Comparison of ENCODE assay signal across 8 mouse cellular contexts in genomic region chr11:120796614-120796946, GRCm38 (mm10). TPM values are rescaled to one million over a fixed set of nuclear protein-coding genes. Genes with fewer than 3 reads are reported as not detected.
A peak's percentile ranks its signal among the peaks of the same experiment; 100 is the strongest.
DNase-seq lines count a peak whose midpoint lies in the region; ATAC-seq lines count a peak whose summit lies in the region.

No protein-coding gene starts in this region.

- H3K9ac ChIP-seq in kidney, embryonic 14.5 days (ENCODE audit: low read depth, low read length), result peak overlapping the region; percentile 90; the same call in 1 of the 2 replicates
- peak overlapping the region; percentile 37; the same call in 1 of the 2 replicates for H3K9ac ChIP-seq in hindbrain, embryonic 15.5 days
- H3K9ac ChIP-seq in midbrain, embryonic 14.5 days (replicated peaks; ENCODE audit: low read length), result peak overlapping the region; percentile 40; the same call in 1 of the 2 replicates

- no peak for DNase-seq in kidney, adult 11 months
- no peak for DNase-seq in midbrain, embryonic 14.5 days
- no peak for DNase-seq in left cerebral cortex, adult 11 months (ENCODE audit: low spot score)
- DNase-seq in gastrocnemius, postnatal 14 days, result no peak
- no peak for DNase-seq in left cerebral cortex, postnatal 25 days (ENCODE audit: low spot score in 2 of 2)

- H3K4me1 ChIP-seq in kidney, embryonic 14.5 days (ENCODE audit: control insufficient read depth, insufficient read depth, low read length), result peaks cover 10% of the 10 kb centered on the region
- H3K4me1 ChIP-seq in brown adipose tissue, adult 24 weeks (ENCODE audit: control insufficient read depth, insufficient read depth, insufficient read length, low read length), result peaks cover 13% of the 10 kb centered on the region
- peaks cover 27% of the 10 kb centered on the region for H3K4me1 ChIP-seq in hindbrain, embryonic 15.5 days (replicated peaks)
- peaks cover 12% of the 10 kb centered on the region for H3K4me1 ChIP-seq in midbrain, embryonic 14.5 days (ENCODE audit: control insufficient read depth, insufficient read depth, low read length)

- intact Hi-C loops in gastrocnemius, postnatal 14 days (cut with DNase I; ENCODE audit: low total_unique reads), result no loop called here
- intact Hi-C loops in left cerebral cortex, postnatal 25 days (cut with DNase I), result no loop called here

- WGBS in kidney, embryonic 14.5 days, result 33% methylated on average over 8 of the region's 8 CpGs
- 24% methylated on average over 8 of the region's 8 CpGs for WGBS in hindbrain, embryonic 15.5 days
- 21% methylated on average over 8 of the region's 8 CpGs for WGBS in midbrain, embryonic 14.5 days

- peaks cover 28% of the 10 kb centered on the region for H3K36me3 ChIP-seq in kidney, embryonic 14.5 days (ENCODE audit: control insufficient read depth, insufficient read depth, low read length)
- peaks cover 11% of the 10 kb centered on the region for H3K36me3 ChIP-seq in hindbrain, embryonic 15.5 days
- H3K36me3 ChIP-seq in midbrain, embryonic 14.5 days (ENCODE audit: control insufficient read depth, insufficient read depth, low read length), result peaks cover 24% of the 10 kb centered on the region

- no peaks in the 10 kb centered on the region for H3K9me3 ChIP-seq in kidney, embryonic 14.5 days (ENCODE audit: control insufficient read depth, low read length)
- H3K9me3 ChIP-seq in hindbrain, embryonic 15.5 days, result no peaks in the 10 kb centered on the region
- H3K9me3 ChIP-seq in midbrain, embryonic 14.5 days (ENCODE audit: control insufficient read depth, low read length), result no peaks in the 10 kb centered on the region

- peak overlapping the region; percentile 81 for H3K27ac ChIP-seq in kidney, embryonic 14.5 days (ENCODE audit: low read depth, low read length)
- H3K27ac ChIP-seq in brown adipose tissue, adult 24 weeks (replicated peaks; ENCODE audit: low read depth, low read length), result peak overlapping the region; percentile 62
- H3K27ac ChIP-seq in hindbrain, embryonic 15.5 days (replicated peaks), result peak overlapping the region; percentile 84
- peak overlapping the region; percentile 86 for H3K27ac ChIP-seq in midbrain, embryonic 14.5 days (replicated peaks; ENCODE audit: low read depth, low read length)

- peak; percentile 11; the same call in 1 of the 2 replicates for ATAC-seq in kidney, embryonic 14.5 days (ENCODE audit: low FRiP score, low TSS enrichment)
- peak; percentile 35; the same call in 1 of the 2 replicates for ATAC-seq in hindbrain, embryonic 15.5 days (ENCODE audit: low FRiP score, low read depth)
- ATAC-seq in midbrain, embryonic 14.5 days (ENCODE audit: low FRiP score, low TSS enrichment), result peak; percentile 13; the same call in 1 of the 2 replicates

- peak overlapping the region; percentile 29 for H3K4me2 ChIP-seq in kidney, embryonic 14.5 days (replicated peaks; ENCODE audit: low read depth, low read length)
- H3K4me2 ChIP-seq in hindbrain, embryonic 15.5 days, result peak overlapping the region; percentile 98
- H3K4me2 ChIP-seq in midbrain, embryonic 14.5 days (ENCODE audit: low read length), result peak overlapping the region; percentile 91

- H3K4me3 ChIP-seq in kidney, embryonic 14.5 days (ENCODE audit: low read length), result peak overlapping the region; percentile 92
- H3K4me3 ChIP-seq in brown adipose tissue, adult 24 weeks (ENCODE audit: insufficient read depth, low read depth, low read length), result peak overlapping the region; percentile 40
- peak overlapping the region; percentile 98 for H3K4me3 ChIP-seq in hindbrain, embryonic 15.5 days
- H3K4me3 ChIP-seq in midbrain, embryonic 14.5 days (replicated peaks; ENCODE audit: low read depth, low read length), result peak overlapping the region; percentile 92

- no peaks in the 10 kb centered on the region for H3K27me3 ChIP-seq in kidney, embryonic 14.5 days (ENCODE audit: control insufficient read depth, insufficient read depth, low read length)
- no peaks in the 10 kb centered on the region for H3K27me3 ChIP-seq in hindbrain, embryonic 15.5 days
- H3K27me3 ChIP-seq in midbrain, embryonic 14.5 days (ENCODE audit: control insufficient read depth, insufficient read depth, low read length), result no peaks in the 10 kb centered on the region

RNA-seq across cellular contexts. Expression of gene Dus1l, which starts 0.4 kb away (rescaled TPM):
- 58.2 and 80.3 TPM in 2 replicates for polyA plus RNA-seq in kidney, embryonic 14.5 days (2014; fragmentation: Nextera tagmentation; extraction: Ambion mirVana)
- 20.1 and 31.0 TPM in 2 replicates for polyA plus RNA-seq in brown adipose tissue, adult 24 weeks (2012; ENCODE audit: insufficient read depth, insufficient read length, missing spikeins)
- 45.2 and 48.6 TPM in 2 replicates for polyA plus RNA-seq in hindbrain, embryonic 15.5 days (2015; fragmentation: Nextera tagmentation; extraction: Ambion mirVana)
- polyA plus RNA-seq in midbrain, embryonic 14.5 days (2014; fragmentation: Nextera tagmentation; extraction: Ambion mirVana), result 39.4 and 48.0 TPM in 2 replicates
- total RNA-seq in gastrocnemius, postnatal 14 days (2021), result 10 to 100 TPM; 35.2 to 37.4 TPM
- total RNA-seq in left cerebral cortex, postnatal 25 days (2021), result 10 to 100 TPM; 40.0 to 42.8 TPM

RNA-seq across cellular contexts. Expression of gene Gps1, which starts 12.5 kb away (rescaled TPM):
- 213 and 239 TPM in 2 replicates for polyA plus RNA-seq in kidney, embryonic 14.5 days (2014; fragmentation: Nextera tagmentation; extraction: Ambion mirVana)
- 48.9 and 60.0 TPM in 2 replicates for polyA plus RNA-seq in brown adipose tissue, adult 24 weeks (2012; ENCODE audit: insufficient read depth, insufficient read length, missing spikeins)
- polyA plus RNA-seq in hindbrain, embryonic 15.5 days (2015; fragmentation: Nextera tagmentation; extraction: Ambion mirVana), result 275 and 300 TPM in 2 replicates
- polyA plus RNA-seq in midbrain, embryonic 14.5 days (2014; fragmentation: Nextera tagmentation; extraction: Ambion mirVana), result 303 and 316 TPM in 2 replicates
- 10 to 100 TPM; 49.5 to 51.8 TPM for total RNA-seq in gastrocnemius, postnatal 14 days (2021)
- 100 to 1,000 TPM; 139 to 143 TPM for total RNA-seq in left cerebral cortex, postnatal 25 days (2021)

RNA-seq across cellular contexts. Expression of gene Rfng, which starts 12.6 kb away (rescaled TPM):
- polyA plus RNA-seq in kidney, embryonic 14.5 days (2014; fragmentation: Nextera tagmentation; extraction: Ambion mirVana), result 19.3 and 26.2 TPM in 2 replicates
- 14.0 and 15.1 TPM in 2 replicates for polyA plus RNA-seq in brown adipose tissue, adult 24 weeks (2012; ENCODE audit: insufficient read depth, insufficient read length, missing spikeins)
- 119 and 141 TPM in 2 replicates for polyA plus RNA-seq in hindbrain, embryonic 15.5 days (2015; fragmentation: Nextera tagmentation; extraction: Ambion mirVana)
- polyA plus RNA-seq in midbrain, embryonic 14.5 days (2014; fragmentation: Nextera tagmentation; extraction: Ambion mirVana), result 83.9 and 102 TPM in 2 replicates
- 1 to 10 TPM; 6.7 to 7.9 TPM for total RNA-seq in gastrocnemius, postnatal 14 days (2021)
- total RNA-seq in left cerebral cortex, postnatal 25 days (2021), result 10 to 100 TPM; 62.9 to 63.3 TPM

RNA-seq across cellular contexts. Expression of gene Fasn, which starts 27.8 kb away (rescaled TPM):
- polyA plus RNA-seq in kidney, embryonic 14.5 days (2014; fragmentation: Nextera tagmentation; extraction: Ambion mirVana), result 54.9 and 79.9 TPM in 2 replicates
- polyA plus RNA-seq in brown adipose tissue, adult 24 weeks (2012; ENCODE audit: insufficient read depth, insufficient read length, missing spikeins), result 5,806 and 7,060 TPM in 2 replicates
- 90.0 and 94.7 TPM in 2 replicates for polyA plus RNA-seq in hindbrain, embryonic 15.5 days (2015; fragmentation: Nextera tagmentation; extraction: Ambion mirVana)
- 120 and 124 TPM in 2 replicates for polyA plus RNA-seq in midbrain, embryonic 14.5 days (2014; fragmentation: Nextera tagmentation; extraction: Ambion mirVana)
- total RNA-seq in gastrocnemius, postnatal 14 days (2021), result 10 to 100 TPM; 13.9 to 19.4 TPM
- total RNA-seq in left cerebral cortex, postnatal 25 days (2021), result 100 to 1,000 TPM; 168 to 171 TPM

RNA-seq across cellular contexts. Expression of gene Hmga1b, which starts 34.0 kb away (rescaled TPM):
- 5.2 and 7.9 TPM in 2 replicates for polyA plus RNA-seq in kidney, embryonic 14.5 days (2014; fragmentation: Nextera tagmentation; extraction: Ambion mirVana)
- 14.9 and 15.4 TPM in 2 replicates for polyA plus RNA-seq in brown adipose tissue, adult 24 weeks (2012; ENCODE audit: insufficient read depth, insufficient read length, missing spikeins)
- polyA plus RNA-seq in hindbrain, embryonic 15.5 days (2015; fragmentation: Nextera tagmentation; extraction: Ambion mirVana), result 2.1 and 2.9 TPM in 2 replicates
- 2.0 and 2.2 TPM in 2 replicates for polyA plus RNA-seq in midbrain, embryonic 14.5 days (2014; fragmentation: Nextera tagmentation; extraction: Ambion mirVana)
- total RNA-seq in gastrocnemius, postnatal 14 days (2021), result 10 to 100 TPM; 12.4 to 14.6 TPM
- total RNA-seq in left cerebral cortex, postnatal 25 days (2021), result 10 to 100 TPM; 29.3 to 33.1 TPM

Comparison
In these comparisons a context has a peak if more than half of its experiments do, and no peak if none do; other contexts are left out.
1. H3K4me2 ChIP-seq: peak in every context shown above with its lines; median percentile 98 in hindbrain, embryonic 15.5 days; 91 in midbrain, embryonic 14.5 days; 29 in kidney, embryonic 14.5 days.
2. H3K4me3 ChIP-seq: peak in every context shown above with its lines; median percentile 98 in hindbrain, embryonic 15.5 days; 92 in kidney, embryonic 14.5 days; 92 in midbrain, embryonic 14.5 days; 40 in brown adipose tissue, adult 24 weeks.
3. H3K9ac ChIP-seq: peak in every context shown above with its lines; median percentile 90 in kidney, embryonic 14.5 days; 40 in midbrain, embryonic 14.5 days; 37 in hindbrain, embryonic 15.5 days.